ENCODE assay signal across 8 mouse cellular contexts in genomic region chr7:97080621-97081241, GRCm38 (mm10). TPM values are rescaled to one million over a fixed set of nuclear protein-coding genes. Genes with fewer than 3 reads are reported as not detected.
DNase-seq lines count a peak whose midpoint lies in the region; ATAC-seq and TF ChIP-seq lines count a peak whose summit lies in the region.

No protein-coding gene starts in this region.

- H3K27ac ChIP-seq in layer of hippocampus, adult 2 months: peak overlapping the region; percentile 91
- H3K27ac ChIP-seq in embryonic fibroblast, embryonic 13.5 days (ENCODE audit: insufficient read depth, low read length): 0 out of 2 replicates have a peak overlapping the region, but pooled peaks have one; percentile 6
- peak overlapping the region; percentile 97 for H3K27ac ChIP-seq in kidney, embryonic 16.5 days (ENCODE audit: low read length)

- no peak; the same call in 1 of the 2 replicates for ATAC-seq in kidney, embryonic 16.5 days (ENCODE audit: low FRiP score, low TSS enrichment)

- 29% methylated on average over 4 of the region's 4 CpGs for WGBS in kidney, embryonic 16.5 days

- no peaks in the 10 kb centered on the region for H3K27me3 ChIP-seq in kidney, embryonic 16.5 days (ENCODE audit: insufficient read depth, low read length)
- no peaks in the 10 kb centered on the region for H3K27me3 ChIP-seq in myocyte (ENCODE audit: control insufficient read depth, insufficient read depth, insufficient read length)

- TF ChIP-seq CTCF in layer of hippocampus, adult 2 months (conservative IDR thresholded peaks at IDR 0.05): no peak
- TF ChIP-seq CTCF in embryonic fibroblast, embryonic 13.5 days (IDR thresholded peaks at IDR 0.05; ENCODE audit: borderline replicate concordance, insufficient read depth, low read length): no peak

- TF ChIP-seq POLR2A in embryonic fibroblast, embryonic 13.5 days (IDR thresholded peaks at IDR 0.05; ENCODE audit: low read depth, low read length): no peak
- TF ChIP-seq POLR2A in myocyte (IDR thresholded peaks at IDR 0.05; ENCODE audit: insufficient read length, low read depth): no peak

- H3K9ac ChIP-seq in kidney, embryonic 16.5 days (replicated peaks; ENCODE audit: low read length): peak overlapping the region; percentile 84

- H3K79me2 ChIP-seq in myocyte (ENCODE audit: control insufficient read depth, insufficient read depth): peaks cover 7% of the 10 kb centered on the region

- no peaks in the 10 kb centered on the region for H3K4me1 ChIP-seq in embryonic fibroblast, embryonic 13.5 days (ENCODE audit: control insufficient read depth, insufficient read depth, low read length)
- peaks cover 47% of the 10 kb centered on the region for H3K4me1 ChIP-seq in kidney, embryonic 16.5 days (ENCODE audit: insufficient read depth, low read length)

- peak overlapping the region; percentile 84 for H3K4me3 ChIP-seq in layer of hippocampus, adult 2 months
- peak overlapping the region; percentile 29; the same call in 1 of the 2 replicates for H3K4me3 ChIP-seq in embryonic fibroblast, embryonic 13.5 days (ENCODE audit: insufficient read depth, low read length)
- H3K4me3 ChIP-seq in kidney, embryonic 16.5 days (ENCODE audit: low read length): peak overlapping the region; percentile 76
- peak overlapping the region; percentile 58 for H3K4me3 ChIP-seq in myocyte

- peak overlapping the region; percentile 90 for H3ac ChIP-seq in myocyte (ENCODE audit: control insufficient read depth, insufficient read length)

- H3K36me3 ChIP-seq in kidney, embryonic 16.5 days (ENCODE audit: insufficient read depth, low read length): no peaks in the 10 kb centered on the region
- H3K36me3 ChIP-seq in myocyte (ENCODE audit: control insufficient read depth, insufficient read depth): no peaks in the 10 kb centered on the region

- no peak for DNase-seq in layer of hippocampus, adult 2 months (ENCODE audit: low spot score in 2 of 2)
- DNase-seq in layer of hippocampus, adult 11-12 months (ENCODE audit: low spot score): no peak
- no peak for DNase-seq in right cerebral cortex, adult 2 months (ENCODE audit: low spot score in 2 of 2)
- DNase-seq in cerebellum, adult 11-12 months: no peak
- no peak for DNase-seq in layer of hippocampus, postnatal 10 days (ENCODE audit: low spot score in 2 of 2)

- H3K4me2 ChIP-seq in kidney, embryonic 16.5 days (replicated peaks; ENCODE audit: low read depth, low read length): peak overlapping the region; percentile 73
- H3K4me2 ChIP-seq in myocyte (ENCODE audit: low read depth): peak overlapping the region; percentile 71

- no peaks in the 10 kb centered on the region for H3K9me3 ChIP-seq in kidney, embryonic 16.5 days (ENCODE audit: low read length)

TF ChIP-seq in myocyte, 11 proteins besides CTCF, POLR2A, EP300 and RAD21:
- TF ChIP-seq TCF12 (IDR thresholded peaks at IDR 0.05; ENCODE audit: insufficient read depth, poor library complexity, severe bottlenecking): no peak
- no peak for TF ChIP-seq E2F4 (IDR thresholded peaks at IDR 0.05; ENCODE audit: insufficient read depth)
- TF ChIP-seq MYOG (IDR thresholded peaks at IDR 0.05; ENCODE audit: control insufficient read depth in 1 of 3, insufficient read depth in 1 of 3, insufficient read length in 2 of 3, low read depth in 2 of 3): no peak
- no peak for TF ChIP-seq MYOD1 (IDR thresholded peaks at IDR 0.05; ENCODE audit: control insufficient read depth in 1 of 3, insufficient read length in 2 of 3, low read depth in 2 of 3)
- TF ChIP-seq REST (IDR thresholded peaks at IDR 0.05; ENCODE audit: insufficient read depth, insufficient read length): no peak
- TF ChIP-seq USF1 (IDR thresholded peaks at IDR 0.05; ENCODE audit: low read depth): no peak
- no peak for TF ChIP-seq SRF (IDR thresholded peaks at IDR 0.05; ENCODE audit: control insufficient read depth, insufficient read length, low read depth)
- TF ChIP-seq CEBPB (IDR thresholded peaks at IDR 0.05; ENCODE audit: insufficient read depth, poor library complexity, severe bottlenecking): no peak
- TF ChIP-seq MAX (IDR thresholded peaks at IDR 0.05; ENCODE audit: low read depth): no peak
- no peak for TF ChIP-seq TCF3 (IDR thresholded peaks at IDR 0.05; ENCODE audit: insufficient read length, low read depth)
- no peak for TF ChIP-seq POLR2AphosphoS2 (IDR thresholded peaks at IDR 0.05; ENCODE audit: insufficient read length, low read depth)
TF ChIP-seq in myocyte: peak in this region for 0.

RNA-seq across cellular contexts. Expression of gene Gab2, which starts 0.7 kb away (rescaled TPM):
- total RNA-seq in layer of hippocampus, adult 2 months (2021): 10 to 100 TPM; 12.2 to 13.6 TPM
- polyA plus RNA-seq in embryonic fibroblast, embryonic 13.5 days (2011; ENCODE audit: insufficient read length, low read depth, missing spikeins): 11.5 and 13.3 TPM in 2 replicates
- 13.9 and 14.7 TPM in 2 replicates for polyA plus RNA-seq in kidney, embryonic 16.5 days (2015; fragmentation: Nextera tagmentation; extraction: Ambion mirVana)
- 9.6 TPM for polyA plus RNA-seq in myocyte (2012; fragmentation: generic; extraction: Trizol)
- 10 to 100 TPM; 17.9 to 20.2 TPM for total RNA-seq in layer of hippocampus, postnatal 10 days (2021)

Comparison
In these comparisons a context has a peak if more than half of its experiments do, and no peak if none do; other contexts are left out.
1. H3K27ac ChIP-seq: peak in every context shown above with its lines; median percentile 97 in kidney, embryonic 16.5 days; 91 in layer of hippocampus, adult 2 months; 6 in embryonic fibroblast, embryonic 13.5 days.
2. H3K4me3 ChIP-seq: peak in every context shown above with its lines; median percentile 84 in layer of hippocampus, adult 2 months; 76 in kidney, embryonic 16.5 days; 58 in myocyte; 29 in embryonic fibroblast, embryonic 13.5 days.